Mouse (Mus musculus): Measurements from ENCODE around the gene Fastkd1.

The Fastkd1 gene

GRCm38 (mm10) chr2:69673723-69674122 lies 39.6 kb downstream of the Fastkd1 start:
- intact Hi-C loops (cut with DNase I), result no loop called here

- intact Hi-C loops (cut with DNase I), result no loop called here
Measured at GRCm38 (mm10) chr2:69669853-69670252, 43.5 kb downstream of the Fastkd1 start, which contains the start of gene Klhl41. TSS of gene Klhl41 (plus strand) at chr2:69670120.

GRCm38 (mm10) chr2:69668414-69668813 lies 44.9 kb downstream of the Fastkd1 start:
- intact Hi-C loops (cut with DNase I), result no loop called here

GRCm38 (mm10) chr2:69667656-69668055 lies 45.7 kb downstream of the Fastkd1 start:
- intact Hi-C loops (cut with DNase I), result no loop called here

GRCm38 (mm10) chr2:69663827-69664476 lies 49.4 kb downstream of the Fastkd1 start:
- intact Hi-C loops (cut with DNase I), result no loop called here

- intact Hi-C loops (cut with DNase I), result no loop called here
Measured at GRCm38 (mm10) chr2:69659326-69659725, 54.0 kb downstream of the Fastkd1 start.

- intact Hi-C loops (cut with DNase I), result no loop called here
Measured at GRCm38 (mm10) chr2:69649716-69650115, 63.6 kb downstream of the Fastkd1 start.

GRCm38 (mm10) chr2:69646726-69647490 lies 66.4 kb downstream of the Fastkd1 start, which contains the start of gene Bbs5:
TSS of gene Bbs5 (plus strand) at chr2:69647171.
- intact Hi-C loops (cut with DNase I), result no loop called here

GRCm38 (mm10) chr2:69644968-69645617 lies 68.2 kb downstream of the Fastkd1 start:
- intact Hi-C loops (cut with DNase I), result no loop called here

GRCm38 (mm10) chr2:69640100-69640499 lies 73.2 kb downstream of the Fastkd1 start:
- intact Hi-C loops (cut with DNase I), result no loop called here

GRCm38 (mm10) chr2:69637989-69638388 lies 75.3 kb downstream of the Fastkd1 start:
- intact Hi-C loops (cut with DNase I), result loop anchor here (5.0 to 10.0 kb wide), 3 partner anchors 39 to 217 kb away; no protein-coding TSS in a partner anchor

Measured in adrenal gland (tissue).